Mouse (Mus musculus): Measurements from ENCODE around the gene Fcnb. TPM values are rescaled to one million over a fixed set of nuclear protein-coding genes. Genes with fewer than 3 reads are reported as not detected.

The Fcnb gene
- total and polyA plus RNA-seq, 3 experiments: not detected

GRCm38 (mm10) chr2:28059922-28060321 lies 24.8 kb downstream of the Fcnb start:
- ATAC-seq (ENCODE audit: extremely low read depth, insufficient number of reproducible peaks, low FRiP score, poor library complexity, severe bottlenecking): no peak
- no peaks in the 10 kb centered on the region for H3K36me3 ChIP-seq (replicated peaks)
- no peaks in the 10 kb centered on the region for H3K9me3 ChIP-seq (replicated peaks)
- H3K4me1 ChIP-seq (ENCODE audit: insufficient read depth, low read depth, low read length): peaks cover 48% of the 10 kb centered on the region
- no peak for DNase-seq (ENCODE audit: low spot score)
- no peak for TF ChIP-seq POLR2AphosphoS5 (IDR thresholded peaks at IDR 0.05; ENCODE audit: insufficient replicate concordance, low read depth, low read length)
- TF ChIP-seq GATA1 (IDR thresholded peaks at IDR 0.05; ENCODE audit: borderline replicate concordance, low read length): no peak
- no peak for TF ChIP-seq TAL1 (conservative IDR thresholded peaks at IDR 0.05; ENCODE audit: low read depth, low read length)
- no peak overlapping the region for H3K4me3 ChIP-seq (ENCODE audit: low read depth, low read length)
- H3K27me3 ChIP-seq (ENCODE audit: insufficient read depth, low read length): no peaks in the 10 kb centered on the region

GRCm38 (mm10) chr2:28047092-28047491 lies 37.6 kb downstream of the Fcnb start:
- no peaks in the 10 kb centered on the region for H3K27me3 ChIP-seq (ENCODE audit: insufficient read depth, low read length)
- H3K9me3 ChIP-seq (replicated peaks): peaks cover 5% of the 10 kb centered on the region; the same call in 1 of the 2 replicates
- DNase-seq (ENCODE audit: low spot score): no peak
- H3K4me1 ChIP-seq (ENCODE audit: insufficient read depth, low read depth, low read length): peaks cover 35% of the 10 kb centered on the region
- no peak for ATAC-seq (ENCODE audit: extremely low read depth, insufficient number of reproducible peaks, low FRiP score, poor library complexity, severe bottlenecking)
- H3K36me3 ChIP-seq (replicated peaks): no peaks in the 10 kb centered on the region
- no peak overlapping the region for H3K4me3 ChIP-seq (ENCODE audit: low read depth, low read length)
- TF ChIP-seq TAL1 (conservative IDR thresholded peaks at IDR 0.05; ENCODE audit: low read depth, low read length): no peak
- TF ChIP-seq POLR2AphosphoS5 (IDR thresholded peaks at IDR 0.05; ENCODE audit: insufficient replicate concordance, low read depth, low read length): no peak
- TF ChIP-seq GATA1 (IDR thresholded peaks at IDR 0.05; ENCODE audit: borderline replicate concordance, low read length): no peak
- no peak for TF ChIP-seq GATA2 (IDR thresholded peaks at IDR 0.05; ENCODE audit: borderline replicate concordance, low read depth, low read length)
- no peak for TF ChIP-seq CTCF (IDR thresholded peaks at IDR 0.05; ENCODE audit: low read depth, low read length)

DNA sequence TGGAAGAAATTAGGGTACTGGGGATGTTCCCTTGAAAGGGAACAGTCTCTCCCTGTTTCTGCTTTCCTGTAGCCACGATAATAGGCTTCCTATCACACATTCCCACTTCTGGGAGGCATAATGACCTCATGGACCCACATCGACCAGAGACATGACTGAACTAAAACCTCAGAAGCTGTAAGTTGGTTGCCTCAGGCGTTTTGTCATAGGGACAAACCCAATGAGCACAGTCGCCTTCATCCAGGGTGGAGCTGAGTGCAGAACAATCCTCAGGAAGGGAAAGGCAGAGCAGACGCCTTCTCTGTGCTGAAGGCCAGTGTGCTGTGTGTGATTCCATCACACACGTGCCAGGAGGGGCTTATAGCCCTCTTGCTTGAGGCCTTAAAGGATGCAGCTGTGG lies 38.4 kb downstream of the Fcnb start:
- DNase-seq (ENCODE audit: low spot score) (no peak), ATAC-seq (ENCODE audit: extremely low read depth, insufficient number of reproducible peaks, low FRiP score, poor library complexity, severe bottlenecking) (no peak)
- no peaks in the 10 kb centered on the region for H3K27me3 ChIP-seq (ENCODE audit: insufficient read depth, low read length)
- peaks cover 34% of the 10 kb centered on the region for H3K4me1 ChIP-seq (ENCODE audit: insufficient read depth, low read depth, low read length)
- H3K9me3 ChIP-seq (replicated peaks): peaks cover 5% of the 10 kb centered on the region; the same call in 1 of the 2 replicates
- H3K36me3 ChIP-seq (replicated peaks): no peaks in the 10 kb centered on the region
- H3K4me3 ChIP-seq (ENCODE audit: low read depth, low read length): no peak overlapping the region
- TF ChIP-seq POLR2AphosphoS5 (IDR thresholded peaks at IDR 0.05; ENCODE audit: insufficient replicate concordance, low read depth, low read length): no peak
- no peak for TF ChIP-seq GATA2 (IDR thresholded peaks at IDR 0.05; ENCODE audit: borderline replicate concordance, low read depth, low read length)
- TF ChIP-seq GATA1 (IDR thresholded peaks at IDR 0.05; ENCODE audit: borderline replicate concordance, low read length): no peak
- no peak for TF ChIP-seq CTCF (IDR thresholded peaks at IDR 0.05; ENCODE audit: low read depth, low read length)
- no peak for TF ChIP-seq TAL1 (conservative IDR thresholded peaks at IDR 0.05; ENCODE audit: low read depth, low read length)

DNA sequence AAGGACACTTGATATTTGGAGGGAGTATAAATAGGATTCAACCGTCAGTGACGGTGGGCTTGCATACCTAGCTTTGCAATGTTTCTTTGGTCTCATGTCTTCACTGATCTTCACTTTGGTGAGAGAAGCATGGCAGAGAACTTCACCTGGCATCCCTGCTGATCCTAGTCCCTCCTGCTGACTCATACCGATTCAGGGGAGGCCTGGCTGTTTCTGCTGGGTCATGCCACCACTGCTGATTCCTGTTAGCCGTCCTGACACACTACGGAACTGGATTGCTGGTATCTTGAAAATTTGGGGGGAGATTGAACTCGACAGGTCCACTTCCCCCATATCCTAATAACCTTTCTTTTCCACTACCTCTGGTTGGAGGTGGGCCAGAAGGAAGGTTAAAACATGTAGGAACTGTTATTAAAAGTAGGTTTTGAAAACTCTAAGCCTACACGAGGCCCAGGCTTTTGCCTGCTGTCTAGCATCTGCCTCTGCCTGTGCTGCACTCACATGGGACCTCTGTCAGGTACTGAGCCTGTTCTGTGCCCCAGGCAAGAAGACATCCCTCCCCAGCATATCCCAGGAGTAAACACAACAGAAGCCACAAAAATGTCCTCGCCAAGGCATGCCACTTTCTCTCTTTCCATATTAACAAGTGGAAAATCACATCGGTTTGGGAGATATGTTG lies 39.6 kb downstream of the Fcnb start:
- TF ChIP-seq GATA2 (IDR thresholded peaks at IDR 0.05; ENCODE audit: borderline replicate concordance, low read depth, low read length) (no peak), CTCF (IDR thresholded peaks at IDR 0.05; ENCODE audit: low read depth, low read length) (no peak), GATA1 (IDR thresholded peaks at IDR 0.05; ENCODE audit: borderline replicate concordance, low read length) (no peak), TAL1 (conservative IDR thresholded peaks at IDR 0.05; ENCODE audit: low read depth, low read length) (no peak), POLR2AphosphoS5 (IDR thresholded peaks at IDR 0.05; ENCODE audit: insufficient replicate concordance, low read depth, low read length) (no peak)
- Histone ChIP-seq H3K9me3 (replicated peaks) (peaks cover 5% of the 10 kb centered on the region; the same call in 1 of the 2 replicates), H3K4me1 (ENCODE audit: insufficient read depth, low read depth, low read length) (peaks cover 31% of the 10 kb centered on the region), H3K27me3 (ENCODE audit: insufficient read depth, low read length) (no peaks in the 10 kb centered on the region), H3K36me3 (replicated peaks) (no peaks in the 10 kb centered on the region), H3K4me3 (ENCODE audit: low read depth, low read length) (no peak overlapping the region)
- DNase-seq (ENCODE audit: low spot score) (no peak), ATAC-seq (ENCODE audit: extremely low read depth, insufficient number of reproducible peaks, low FRiP score, poor library complexity, severe bottlenecking) (no peak)

DNA sequence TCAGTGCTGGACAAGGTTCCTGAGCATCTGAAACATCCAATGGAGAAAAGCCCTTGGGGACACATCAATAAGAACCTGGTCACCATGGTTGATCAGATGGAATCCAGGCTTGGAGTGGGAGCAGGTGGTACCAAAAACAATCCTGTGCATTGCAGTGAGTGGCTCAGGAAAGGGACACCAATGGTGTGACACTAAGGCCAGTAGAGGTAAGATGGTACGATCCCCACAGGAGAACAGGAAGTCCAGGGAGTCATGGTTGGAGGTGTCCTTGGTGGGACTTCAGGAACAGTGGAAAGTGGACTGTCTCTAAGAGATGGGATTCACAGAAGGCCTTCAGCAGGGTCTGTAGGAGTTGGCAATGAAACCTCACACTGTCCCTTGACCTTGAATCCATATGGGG lies 44.2 kb downstream of the Fcnb start:
- no peak overlapping the region for H3K4me3 ChIP-seq (ENCODE audit: low read depth, low read length)
- DNase-seq (ENCODE audit: low spot score): no peak
- TF ChIP-seq CTCF (IDR thresholded peaks at IDR 0.05; ENCODE audit: low read depth, low read length) (no peak), POLR2AphosphoS5 (IDR thresholded peaks at IDR 0.05; ENCODE audit: insufficient replicate concordance, low read depth, low read length) (no peak), TAL1 (conservative IDR thresholded peaks at IDR 0.05; ENCODE audit: low read depth, low read length) (no peak), GATA1 (IDR thresholded peaks at IDR 0.05; ENCODE audit: borderline replicate concordance, low read length) (no peak), GATA2 (IDR thresholded peaks at IDR 0.05; ENCODE audit: borderline replicate concordance, low read depth, low read length) (no peak)
- no peak for ATAC-seq (ENCODE audit: extremely low read depth, insufficient number of reproducible peaks, low FRiP score, poor library complexity, severe bottlenecking)
- peaks cover 28% of the 10 kb centered on the region for H3K4me1 ChIP-seq (ENCODE audit: insufficient read depth, low read depth, low read length)
- no peaks in the 10 kb centered on the region for H3K27me3 ChIP-seq (ENCODE audit: insufficient read depth, low read length)
- H3K36me3 ChIP-seq (replicated peaks): peaks cover 24% of the 10 kb centered on the region
- peaks cover 3% of the 10 kb centered on the region; the same call in 1 of the 2 replicates for H3K9me3 ChIP-seq (replicated peaks)

GRCm38 (mm10) chr2:28039647-28040325 lies 44.9 kb downstream of the Fcnb start:
- Histone ChIP-seq H3K36me3 (replicated peaks) (peaks cover 24% of the 10 kb centered on the region), H3K4me3 (ENCODE audit: low read depth, low read length) (no peak overlapping the region), H3K9me3 (replicated peaks) (peaks cover 3% of the 10 kb centered on the region; the same call in 1 of the 2 replicates), H3K4me1 (ENCODE audit: insufficient read depth, low read depth, low read length) (peaks cover 25% of the 10 kb centered on the region), H3K27me3 (ENCODE audit: insufficient read depth, low read length) (no peaks in the 10 kb centered on the region)
- ATAC-seq (ENCODE audit: extremely low read depth, insufficient number of reproducible peaks, low FRiP score, poor library complexity, severe bottlenecking): no peak
- no peak for DNase-seq (ENCODE audit: low spot score)
- TF ChIP-seq POLR2AphosphoS5 (IDR thresholded peaks at IDR 0.05; ENCODE audit: insufficient replicate concordance, low read depth, low read length) (no peak; the same call in 1 of the 2 replicates), CTCF (IDR thresholded peaks at IDR 0.05; ENCODE audit: low read depth, low read length) (no peak), TAL1 (conservative IDR thresholded peaks at IDR 0.05; ENCODE audit: low read depth, low read length) (no peak), GATA1 (IDR thresholded peaks at IDR 0.05; ENCODE audit: borderline replicate concordance, low read length) (no peak), GATA2 (IDR thresholded peaks at IDR 0.05; ENCODE audit: borderline replicate concordance, low read depth, low read length) (no peak)

Data from G1E (cell line).